Mouse (Mus musculus) liver, adult 2 months (tissue): ENCODE measurements around the gene Magi2.

ENCODE experiments used
- CTCF ChIP-seq: fragments of 200-500 bp; IDR thresholded peaks from 2 replicates; pipeline ENCODE4 v1.5.1; 2011; ENCODE audit warnings: low read depth, low read length, control low read depth
- POLR2A ChIP-seq: fragments of 200-500 bp; IDR thresholded peaks from 2 replicates; pipeline ENCODE4 v1.6.1; 2011; ENCODE audit warnings: low read length, control low read depth; ENCODE audit not compliant: insufficient read depth; ENCODE audit errors: extremely low read depth

- TF ChIP-seq POLR2A (no peak), CTCF (no peak)
Measured at GRCm38 (mm10) chr5:19745376-19745775, 518.5 kb downstream of the Magi2 start.
